Mouse (Mus musculus) liver, embryonic 14.5 days (tissue): ENCODE results near the gene Synj2. TPM values are rescaled to one million over a fixed set of nuclear protein-coding genes. Genes with fewer than 3 reads are reported as not detected.

Experiments used
- ATAC-seq: fragments of 200-750 bp; cut with Nextera tagmentation; 2 replicates; pipeline ENCODE4 v1.8.0; 2017; ENCODE audit warnings: moderate number of reproducible peaks, mild to moderate bottlenecking, moderate library complexity; ENCODE audit not compliant: insufficient read depth
- DNase-seq, 3 experiments: peaks; one replicate each; pipeline ENCODE4 v3.0.0-alpha.2; 2012 to 2013; ENCODE audit warnings: low read depth in 3 of 3, low spot score in 3 of 3
- H3K27ac ChIP-seq: fragments of 300-500 bp; sonication (generic); 2 replicates; pipeline ENCODE4 v1.5.1; 2014; ENCODE audit warnings: moderate library complexity, mild to moderate bottlenecking, control low read depth, inconsistent platforms
- H3K27me3 ChIP-seq: fragments of 300-500 bp; sonication (generic); 2 replicates; pipeline ENCODE4 v1.6.1; 2014; ENCODE audit warnings: mild to moderate bottlenecking, low read length, moderate library complexity; ENCODE audit not compliant: control insufficient read depth, insufficient read depth
- H3K36me3 ChIP-seq: fragments of 300-500 bp; sonication (generic); replicated peaks from 2 replicates; pipeline ENCODE4 v1.6.1; 2014; ENCODE audit warnings: low read depth; ENCODE audit not compliant: control insufficient read depth, insufficient read depth
- H3K4me1 ChIP-seq, 2 experiments: fragments of 200-500 bp in 1 of 2; fragments of 300-500 bp in 1 of 2; sonication (generic) in 1 of 2; replicated peaks; 2 replicates each; pipeline ENCODE4 v1.6.1; 2012 to 2014; ENCODE audit warnings: antibody characterized with exemption in 1 of 2, inconsistent platforms in 1 of 2, low read length in 1 of 2; ENCODE audit not compliant: control insufficient read depth in 2 of 2, insufficient read depth in 2 of 2
- H3K4me2 ChIP-seq: fragments of 300-500 bp; sonication (generic); 2 replicates; pipeline ENCODE4 v1.6.1; 2014; ENCODE audit warnings: low read depth, mild to moderate bottlenecking, control low read depth, moderate library complexity
- H3K4me3 ChIP-seq, 2 experiments: fragments of 200-500 bp in 1 of 2; fragments of 300-500 bp in 1 of 2; sonication (generic) in 1 of 2; 2 replicates each; pipeline ENCODE4 v1.5.1; 2012 to 2014; ENCODE audit warnings: low read depth in 2 of 2, low read length in 2 of 2, mild to moderate bottlenecking in 2 of 2, control low read depth in 1 of 2, inconsistent platforms in 1 of 2, moderate library complexity in 1 of 2; ENCODE audit not compliant: insufficient read depth in 1 of 2
- H3K9ac ChIP-seq: fragments of 300-500 bp; sonication (generic); replicated peaks from 2 replicates; pipeline ENCODE4 v1.6.1; 2014; ENCODE audit warnings: mild to moderate bottlenecking, control low read depth, moderate library complexity
- H3K9me3 ChIP-seq: fragments of 300-500 bp; sonication (generic); 2 replicates; pipeline ENCODE4 v1.6.1; 2016; ENCODE audit warnings: low read length, mixed read lengths; ENCODE audit not compliant: control insufficient read depth
- CTCF ChIP-seq: IDR thresholded peaks from 2 replicates; pipeline ENCODE4 v1.5.1; 2016; ENCODE audit warnings: antibody characterized with exemption, low read depth, control low read depth
- EP300 ChIP-seq: IDR thresholded peaks from 2 replicates; pipeline ENCODE4 v1.6.1; 2016; ENCODE audit warnings: antibody characterized with exemption, low read depth
- WGBS: fragments of 180-500 bp; shearing (Covaris S2); extraction: QIAGEN DNeasy Blood & Tissue Kit; methylation state at CpG from one replicate; pipeline ENCODE4 v1.1.7; 2014; ENCODE audit not compliant: insufficient replicate concordance; 5-methylcytosine and 5-hydroxymethylcytosine counted together
- polyA plus RNA-seq, 2 experiments: library from polyadenylated mRNA; depleted of rRNA in 1 of 2; stranded (reverse) in 1 of 2; unstranded in 1 of 2; fragments of >200 nt; fragmentation: Nextera tagmentation in 1 of 2; extraction: Ambion mirVana in 1 of 2; gene quantifications; 2 replicates each; pipeline versions ENCODE4 v1.2.1 to v1.2.3; 2012 to 2014

The Synj2 gene
- polyA plus RNA-seq, 2 experiments, result 1.6 to 1.9 TPM

DNA sequence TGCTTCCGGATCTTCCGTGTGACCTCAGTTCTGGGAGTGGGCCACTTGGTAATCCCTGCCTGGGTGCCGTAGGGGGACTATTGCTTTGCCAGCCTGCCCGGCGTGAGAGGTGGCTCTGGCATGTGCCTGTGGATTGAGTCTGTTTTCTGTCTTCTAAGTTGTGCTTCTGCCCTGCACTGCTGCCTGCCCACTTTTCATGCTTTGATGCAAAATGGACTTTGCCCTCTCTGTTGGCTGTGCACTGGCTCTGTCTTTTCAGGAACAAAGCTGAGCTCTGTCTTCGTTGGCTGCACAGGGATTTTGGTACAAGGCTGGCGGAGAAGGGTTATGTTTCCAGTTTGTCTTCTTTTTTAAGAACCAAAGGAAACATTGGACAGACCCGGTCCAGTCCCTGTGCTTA is 95.4 kb downstream of the Synj2 start:
- Histone ChIP-seq H3K27me3 (no peaks in the 10 kb centered on the region), H3K27ac (no peak overlapping the region), H3K36me3 (no peaks in the 10 kb centered on the region), H3K9me3 (no peaks in the 10 kb centered on the region), H3K4me1 (no peaks in the 10 kb centered on the region; a peak in 1 of 4 replicates), H3K9ac (no peak overlapping the region), H3K4me2 (no peak overlapping the region), H3K4me3 (no peak overlapping the region)
- DNase-seq (no peak), ATAC-seq (no peak)
- WGBS, result 61% methylated on average over 8 of the region's 8 CpGs
- TF ChIP-seq CTCF (no peak), EP300 (no peak)

DNA sequence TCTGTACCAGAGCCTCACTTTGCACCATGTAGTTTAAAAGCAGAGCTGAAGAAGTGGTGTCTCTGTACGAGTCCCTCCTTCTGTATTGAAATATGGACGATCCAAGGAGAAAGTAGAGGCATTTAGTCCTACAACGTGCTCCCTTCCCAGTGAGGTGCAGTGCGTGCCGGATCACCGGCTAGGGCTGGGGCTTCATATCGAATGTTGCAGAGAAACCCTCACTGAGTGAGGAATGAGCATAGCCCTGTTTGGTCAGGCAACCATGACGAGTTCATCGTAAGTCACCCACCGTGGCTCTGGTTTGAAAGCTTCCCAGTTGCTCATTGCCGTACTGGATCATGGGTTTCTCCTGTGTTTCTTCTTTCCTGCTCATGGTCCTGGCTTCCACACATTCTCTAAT is 95.8 kb downstream of the Synj2 start:
- TF ChIP-seq CTCF, result no peak
- no peak for TF ChIP-seq EP300
- Histone ChIP-seq H3K36me3 (no peaks in the 10 kb centered on the region), H3K27me3 (no peaks in the 10 kb centered on the region), H3K4me3 (no peak overlapping the region), H3K9ac (no peak overlapping the region), H3K27ac (no peak overlapping the region), H3K4me1 (no peaks in the 10 kb centered on the region; a peak in 1 of 4 replicates), H3K9me3 (no peaks in the 10 kb centered on the region), H3K4me2 (no peak overlapping the region)
- 71% methylated on average over 11 of the region's 11 CpGs for WGBS
- DNase-seq, result no peak
- ATAC-seq, result no peak

DNA sequence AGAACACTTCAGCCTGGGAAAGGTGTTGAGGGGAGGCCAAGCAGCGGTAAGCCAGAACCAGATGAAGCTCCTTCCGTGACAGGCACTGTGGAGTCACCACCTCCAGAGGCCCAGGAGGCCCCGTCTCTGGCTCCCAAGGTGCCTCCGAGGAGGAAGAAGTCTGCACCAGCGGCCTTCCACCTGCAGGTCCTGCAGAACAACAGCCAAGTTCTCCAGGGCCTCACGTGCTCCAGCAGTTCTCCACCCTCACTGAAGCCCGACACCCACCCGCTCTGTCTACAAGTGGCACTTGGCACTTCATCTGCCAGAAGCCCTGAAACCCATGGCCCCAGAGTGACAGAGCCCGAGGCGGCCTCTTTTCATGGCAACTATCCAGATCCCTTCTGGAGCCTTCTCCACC is 96.4 kb downstream of the Synj2 start:
- H3K9me3 ChIP-seq, result no peaks in the 10 kb centered on the region
- DNase-seq, result no peak
- H3K4me2 ChIP-seq, result no peak overlapping the region
- no peak overlapping the region for H3K27ac ChIP-seq
- H3K9ac ChIP-seq, result no peak overlapping the region
- 69% methylated on average over 10 of the region's 10 CpGs for WGBS
- no peaks in the 10 kb centered on the region for H3K27me3 ChIP-seq
- no peaks in the 10 kb centered on the region for H3K36me3 ChIP-seq
- H3K4me1 ChIP-seq, result no peaks in the 10 kb centered on the region; a peak in 1 of 4 replicates
- H3K4me3 ChIP-seq, result no peak overlapping the region
- no peak for TF ChIP-seq CTCF
- no peak for TF ChIP-seq EP300
- no peak for ATAC-seq

DNA sequence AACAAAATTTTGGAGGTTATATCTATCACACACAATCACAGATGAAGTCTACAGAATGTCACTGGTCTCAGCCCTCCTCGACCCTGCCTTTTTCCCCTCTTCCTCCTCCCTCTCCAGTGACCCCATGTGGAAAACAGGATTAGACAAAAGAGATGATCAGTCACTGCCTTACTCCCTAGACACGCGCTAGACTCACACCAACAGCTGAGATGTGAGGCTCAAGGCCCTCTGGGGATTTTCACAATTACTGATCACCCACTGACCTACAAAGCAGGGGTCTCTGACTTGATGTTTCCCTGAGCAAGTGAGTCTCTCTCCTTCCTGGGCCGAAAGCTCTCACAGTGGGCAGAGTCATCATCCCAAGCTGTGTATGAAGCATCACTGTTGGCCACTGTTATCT is 111.7 kb downstream of the Synj2 start:
- ATAC-seq (no peak), DNase-seq (no peak)
- Histone ChIP-seq H3K27me3 (no peaks in the 10 kb centered on the region), H3K9me3 (no peaks in the 10 kb centered on the region), H3K36me3 (no peaks in the 10 kb centered on the region), H3K4me1 (no peaks in the 10 kb centered on the region), H3K9ac (no peak overlapping the region), H3K4me3 (no peak overlapping the region), H3K27ac (no peak overlapping the region), H3K4me2 (no peak overlapping the region)
- no peak for TF ChIP-seq EP300
- TF ChIP-seq CTCF, result no peak
- 68% methylated on average over 4 of the region's 4 CpGs for WGBS

DNA sequence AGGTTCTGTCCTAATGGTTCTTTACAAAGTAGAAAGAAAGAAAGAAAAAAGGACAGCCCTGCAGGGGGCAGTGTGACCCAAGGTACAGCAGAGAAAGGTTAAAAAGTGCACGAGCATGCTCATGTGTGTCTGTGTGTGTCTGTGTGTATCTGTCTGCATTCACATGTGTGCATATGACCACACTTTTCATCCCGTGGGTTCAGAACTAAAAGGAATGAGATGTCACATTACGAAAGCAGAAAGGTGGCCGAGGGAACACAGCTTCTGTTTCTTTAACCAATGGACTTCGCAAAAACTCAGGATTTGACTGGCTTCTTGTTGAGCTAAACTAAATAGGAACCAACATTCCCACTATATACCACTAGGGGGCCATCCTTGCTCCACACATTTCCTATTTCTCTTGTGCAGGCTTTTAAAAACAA is 113.9 kb downstream of the Synj2 start:
- DNase-seq (peak; percentile 27 to 48 (median 29)), ATAC-seq (no peak)
- no peaks in the 10 kb centered on the region for H3K9me3 ChIP-seq
- no peaks in the 10 kb centered on the region for H3K27me3 ChIP-seq
- H3K4me2 ChIP-seq, result no peak overlapping the region
- H3K9ac ChIP-seq, result no peak overlapping the region
- no peak overlapping the region for H3K4me3 ChIP-seq
- TF ChIP-seq EP300, result no peak
- peak; percentile 75 for TF ChIP-seq CTCF
- H3K4me1 ChIP-seq, result no peaks in the 10 kb centered on the region
- no peaks in the 10 kb centered on the region for H3K36me3 ChIP-seq
- no peak overlapping the region for H3K27ac ChIP-seq
- WGBS, result 13% methylated on average over 5 of the region's 5 CpGs

DNA sequence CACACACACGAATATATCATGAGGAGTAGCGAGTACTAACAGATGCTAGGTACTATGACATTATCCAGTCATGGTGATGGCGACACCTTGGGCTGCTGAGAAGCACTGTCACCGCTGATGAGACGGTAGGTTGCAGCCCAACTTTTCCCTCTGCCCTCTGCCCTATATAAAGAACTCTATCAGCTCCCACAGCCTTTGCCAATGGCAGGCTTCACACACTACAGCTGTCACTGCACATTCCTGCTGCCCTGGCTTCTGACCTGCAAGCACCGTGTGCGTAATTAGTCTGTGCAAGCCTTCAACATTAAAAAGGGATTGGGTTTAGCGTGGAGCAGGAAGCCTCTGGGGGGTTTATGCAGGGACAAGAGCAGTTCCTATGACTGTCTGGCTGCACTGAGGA is 121.7 kb downstream of the Synj2 start:
- no peak overlapping the region for H3K4me2 ChIP-seq
- no peaks in the 10 kb centered on the region for H3K4me1 ChIP-seq
- DNase-seq (no peak), ATAC-seq (no peak)
- no peaks in the 10 kb centered on the region for H3K36me3 ChIP-seq
- WGBS, result 76% methylated on average over 8 of the region's 8 CpGs
- no peak for TF ChIP-seq EP300
- TF ChIP-seq CTCF, result no peak
- no peaks in the 10 kb centered on the region for H3K27me3 ChIP-seq
- H3K4me3 ChIP-seq, result no peak overlapping the region
- H3K9me3 ChIP-seq, result no peaks in the 10 kb centered on the region
- no peak overlapping the region for H3K27ac ChIP-seq
- no peak overlapping the region for H3K9ac ChIP-seq
